Mouse (Mus musculus) olfactory bulb, adult 2 months (tissue): Measurements from ENCODE around the gene Cdip1.

Experiments
- CTCF ChIP-seq: fragments of 200-500 bp; IDR thresholded peaks from 2 replicates; pipeline ENCODE4 v1.5.1; 2012; ENCODE audit warnings: low read depth, mild to moderate bottlenecking, low read length, moderate library complexity; ENCODE audit not compliant: insufficient read depth
- POLR2A ChIP-seq: fragments of 200-500 bp; IDR thresholded peaks from 2 replicates; pipeline ENCODE4 v1.6.1; 2012; ENCODE audit warnings: mild to moderate bottlenecking, low read depth, low read length, moderate library complexity; ENCODE audit not compliant: insufficient read depth

- TF ChIP-seq CTCF (no peak), POLR2A (no peak)
Measured at GRCm38 (mm10) chr16:4833858-4834257, 43.8 kb upstream of the Cdip1 start.
